20 mouse cellular contexts compared by ENCODE assay signal in genomic region chr6:127196985-127197384, GRCm38 (mm10). TPM values are rescaled to one million over a fixed set of nuclear protein-coding genes. Genes with fewer than 3 reads are reported as not detected.
DNase-seq lines count a peak whose midpoint lies in the region; ATAC-seq lines count a peak whose summit lies in the region.
"Had no signal": no experiment of that assay in that cellular context is flagged by ENCODE, and none has a peak within 500 bp of the region (broad histone marks: within the 10 kb centered on the region; RNA-seq: fewer than 3 reads in every experiment).

No protein-coding gene starts in this region.

- DNase-seq in ovary, adult 18-20 months (ENCODE audit: low spot score) = no peak
- no peak for DNase-seq in testis, postnatal 14 days (ENCODE audit: low spot score)
- DNase-seq: adrenal gland, adult 8-10 months; adrenal gland, postnatal 14 days; adrenal gland, postnatal 36 days; B cell, adult 2 months; cerebellum, adult 11-12 months; cerebellum, adult 2 months; cerebellum, adult 9-10 months; cerebellum, postnatal 10 days; cerebellum, postnatal 25 days; embryo, embryonic 11 days had no signal

- 0 out of 2 replicates have a peak, but pooled peaks have one; percentile 8 for ATAC-seq in common myeloid progenitor, adult 5-6 weeks (replicated peaks; ENCODE audit: low read depth, poor library complexity, severe bottlenecking)
- peak; percentile 30; the same call in 1 of the 2 replicates for ATAC-seq in megakaryocyte, adult 5-6 weeks (ENCODE audit: poor library complexity, severe bottlenecking)
- peak; percentile 49; the same call in 1 of the 2 replicates for ATAC-seq in monocyte, adult 5-6 weeks (replicated peaks; ENCODE audit: insufficient number of reproducible peaks, low FRiP score, low TSS enrichment, poor library complexity, severe bottlenecking)
- ATAC-seq: activated CD4-positive, CD25-positive, alpha-beta regulatory T cell, adult 4 months; CD4-positive, CD25-positive, alpha-beta regulatory T cell, adult 4 months; forebrain, embryonic 14.5 days; forebrain, embryonic 16.5 days; Patski had no signal

RNA-seq across cellular contexts. Expression of gene Ccnd2, which starts 45.0 kb away (rescaled TPM):
- 60.9 and 79.1 TPM in 2 replicates for total RNA-seq in common myeloid progenitor, adult 5-6 weeks (2017)
- 7.9 and 19.1 TPM in 2 replicates for total RNA-seq in megakaryocyte, adult 5-6 weeks (2015)
- 3.6 and 5.4 TPM in 2 replicates for total RNA-seq in megakaryocyte, adult 5-6 weeks (2017)
- 30.4 to 97.0 TPM (median 61.4 TPM) in 3 replicates for total RNA-seq in monocyte, adult 5-6 weeks (2017)
